Mouse (Mus musculus) telencephalon, adult 2 months (tissue): ENCODE data around the gene Cetn4.

Source experiments
- DNase-seq: peaks from one replicate; pipeline ENCODE4 v3.0.0-alpha.2; 2011; ENCODE audit warnings: low read depth, low spot score

Gene Cetn4

GRCm38 (mm10) chr3:37312370-37312941, at the start of gene Cetn4, which contains the start of gene Bbs12:
Cetn4 (minus strand) TSS chr3:37312708.
Bbs12 (plus strand) TSS chr3:37312554.
- peak; percentile 95 for DNase-seq

GRCm38 (mm10) chr3:37360729-37361128, 48.2 kb upstream of the Cetn4 start:
- no peak for DNase-seq

- DNase-seq: no peak
These were observed 42.2 kb upstream of the Cetn4 start for GRCm38 (mm10) chr3:37354737-37355136.

GRCm38 (mm10) chr3:37353951-37354481, 41.5 kb upstream of the Cetn4 start:
- no peak for DNase-seq

- no peak for DNase-seq
These were observed 37.9 kb upstream of the Cetn4 start for GRCm38 (mm10) chr3:37350386-37350785.

GRCm38 (mm10) chr3:37349166-37349548, 36.6 kb upstream of the Cetn4 start:
- no peak for DNase-seq

GRCm38 (mm10) chr3:37348221-37349165, 36.0 kb upstream of the Cetn4 start, which contains the start of gene Fgf2:
Fgf2 (plus strand) TSS chr3:37348346.
- DNase-seq: peak; percentile 31

- no peak for DNase-seq
These were observed 35.2 kb upstream of the Cetn4 start for GRCm38 (mm10) chr3:37347671-37348070.

GRCm38 (mm10) chr3:37342811-37343210, 30.3 kb upstream of the Cetn4 start:
- DNase-seq: no peak

GRCm38 (mm10) chr3:37341110-37341509, 28.6 kb upstream of the Cetn4 start:
- DNase-seq: no peak

- DNase-seq: no peak
These were observed 21.5 kb upstream of the Cetn4 start for GRCm38 (mm10) chr3:37334053-37334452.

- no peak for DNase-seq
These were observed 19.5 kb upstream of the Cetn4 start for GRCm38 (mm10) chr3:37331999-37332449.

- DNase-seq: no peak
These were observed 17.5 kb upstream of the Cetn4 start for GRCm38 (mm10) chr3:37329963-37330362.

- no peak for DNase-seq
These were observed 16.0 kb upstream of the Cetn4 start for GRCm38 (mm10) chr3:37328489-37328888.

GRCm38 (mm10) chr3:37326627-37327026, 14.1 kb upstream of the Cetn4 start:
- no peak for DNase-seq

- DNase-seq: no peak
These were observed 13.0 kb upstream of the Cetn4 start for GRCm38 (mm10) chr3:37325317-37326112.

GRCm38 (mm10) chr3:37324310-37324709, 11.8 kb upstream of the Cetn4 start:
- no peak for DNase-seq

- no peak for DNase-seq
These were observed 3.7 kb upstream of the Cetn4 start for GRCm38 (mm10) chr3:37316233-37316632.

- peak; percentile 81 for DNase-seq
These were observed 863 bp upstream of the Cetn4 start for GRCm38 (mm10) chr3:37313371-37313770.

- no peak for DNase-seq
These were observed 575 bp downstream of the Cetn4 start for GRCm38 (mm10) chr3:37311897-37312369.

GRCm38 (mm10) chr3:37303392-37304139, 8.9 kb downstream of the Cetn4 start:
- DNase-seq: no peak
